Mouse (Mus musculus): Measurements from ENCODE around the gene 4933427D14Rik. TPM values are rescaled to one million over a fixed set of nuclear protein-coding genes. Genes with fewer than 3 reads are reported as not detected.
"Not testable (repeated sequence)": the region's sequence is repeated elsewhere in the genome, so short reads cannot be mapped to it uniquely, and the experiment has no call there.

Gene 4933427D14Rik
- polyA plus RNA-seq, 1 experiment from 2014 or later = 11.7 TPM

GRCm38 (mm10) chr11:72174721-72175120 is 32.5 kb downstream of the 4933427D14Rik start:
- no peaks in the 10 kb centered on the region for H3K9me3 ChIP-seq (ENCODE audit: low read length)
- no peak overlapping the region for H3K4me3 ChIP-seq (ENCODE audit: low read length)
- H3K4me1 ChIP-seq (ENCODE audit: insufficient read depth, low read length) = no peaks in the 10 kb centered on the region
- no peak overlapping the region for H3K9ac ChIP-seq (replicated peaks; ENCODE audit: low read length)
- peaks cover 35% of the 10 kb centered on the region for H3K36me3 ChIP-seq (ENCODE audit: insufficient read depth, low read length)
- whole genome bisulfite sequencing = 94% methylated on average over 6 of the region's 6 CpGs
- ATAC-seq (ENCODE audit: low FRiP score, low TSS enrichment) = no peak
- H3K4me2 ChIP-seq (replicated peaks; ENCODE audit: low read depth, low read length) = no peak overlapping the region
- no peak overlapping the region for H3K27ac ChIP-seq (ENCODE audit: low read length)
- no peaks in the 10 kb centered on the region for H3K27me3 ChIP-seq (ENCODE audit: insufficient read depth, low read length)

GRCm38 (mm10) chr11:72173506-72173905 is 33.8 kb downstream of the 4933427D14Rik start:
- 84% methylated on average over 5 of the region's 5 CpGs for WGBS

GRCm38 (mm10) chr11:72171906-72172305 is 35.4 kb downstream of the 4933427D14Rik start:
- not testable (repeated sequence) for H3K4me2 ChIP-seq (replicated peaks; ENCODE audit: low read depth, low read length); H3K4me1 ChIP-seq (ENCODE audit: insufficient read depth, low read length); H3K9me3 ChIP-seq (ENCODE audit: low read length); H3K27ac ChIP-seq (ENCODE audit: low read length); ATAC-seq (ENCODE audit: low FRiP score, low TSS enrichment); H3K27me3 ChIP-seq (ENCODE audit: insufficient read depth, low read length); H3K4me3 ChIP-seq (ENCODE audit: low read length); H3K9ac ChIP-seq (replicated peaks; ENCODE audit: low read length)
- WGBS = 57% methylated on average over 4 of the region's 4 CpGs
- peaks cover 42% of the 10 kb centered on the region for H3K36me3 ChIP-seq (ENCODE audit: insufficient read depth, low read length)

More at GRCm38 (mm10) chr11:72173506-72173905, 33.8 kb downstream of the 4933427D14Rik start:
- no peaks in the 10 kb centered on the region for H3K27me3 ChIP-seq (ENCODE audit: insufficient read depth, low read length)
- H3K4me3 ChIP-seq (ENCODE audit: low read length) = no peak overlapping the region
- no peak overlapping the region for H3K27ac ChIP-seq (ENCODE audit: low read length)
- H3K9me3 ChIP-seq (ENCODE audit: low read length) = no peaks in the 10 kb centered on the region
- H3K36me3 ChIP-seq (ENCODE audit: insufficient read depth, low read length) = peaks cover 45% of the 10 kb centered on the region
- no peaks in the 10 kb centered on the region for H3K4me1 ChIP-seq (ENCODE audit: insufficient read depth, low read length)
- ATAC-seq (ENCODE audit: low FRiP score, low TSS enrichment) = no peak
- H3K4me2 ChIP-seq (replicated peaks; ENCODE audit: low read depth, low read length) = no peak overlapping the region
- no peak overlapping the region for H3K9ac ChIP-seq (replicated peaks; ENCODE audit: low read length)

GRCm38 (mm10) chr11:72169871-72170270 is 37.4 kb downstream of the 4933427D14Rik start:
- Histone ChIP-seq H3K27ac (ENCODE audit: low read length) (no peak overlapping the region), H3K4me1 (ENCODE audit: insufficient read depth, low read length) (no peaks in the 10 kb centered on the region), H3K9me3 (ENCODE audit: low read length) (no peaks in the 10 kb centered on the region), H3K9ac (replicated peaks; ENCODE audit: low read length) (no peak overlapping the region), H3K27me3 (ENCODE audit: insufficient read depth, low read length) (no peaks in the 10 kb centered on the region), H3K4me3 (ENCODE audit: low read length) (no peak overlapping the region), H3K36me3 (ENCODE audit: insufficient read depth, low read length) (peaks cover 47% of the 10 kb centered on the region), H3K4me2 (replicated peaks; ENCODE audit: low read depth, low read length) (no peak overlapping the region)
- 70% methylated on average over 4 of the region's 4 CpGs for WGBS
- no peak for ATAC-seq (ENCODE audit: low FRiP score, low TSS enrichment)

- H3K9ac ChIP-seq (replicated peaks; ENCODE audit: low read length) = no peak overlapping the region
- WGBS = 76% methylated on average over 2 of the region's 2 CpGs
Observed at GRCm38 (mm10) chr11:72163198-72163597, 44.1 kb downstream of the 4933427D14Rik start.

GRCm38 (mm10) chr11:72156624-72157023 is 50.6 kb downstream of the 4933427D14Rik start:
- WGBS = 68% methylated on average over 2 of the region's 2 CpGs
- H3K27me3 ChIP-seq (ENCODE audit: insufficient read depth, low read length) = no peaks in the 10 kb centered on the region
- peaks cover 2% of the 10 kb centered on the region; the same call in 1 of the 2 replicates for H3K4me1 ChIP-seq (ENCODE audit: insufficient read depth, low read length)
- no peak overlapping the region for H3K27ac ChIP-seq (ENCODE audit: low read length)
- no peak overlapping the region for H3K9ac ChIP-seq (replicated peaks; ENCODE audit: low read length)
- no peak; the same call in 1 of the 2 replicates for ATAC-seq (ENCODE audit: low FRiP score, low TSS enrichment)
- H3K4me2 ChIP-seq (replicated peaks; ENCODE audit: low read depth, low read length) = no peak overlapping the region
- H3K4me3 ChIP-seq (ENCODE audit: low read length) = no peak overlapping the region
- H3K36me3 ChIP-seq (ENCODE audit: insufficient read depth, low read length) = peaks cover 22% of the 10 kb centered on the region
- no peaks in the 10 kb centered on the region for H3K9me3 ChIP-seq (ENCODE audit: low read length)

More at GRCm38 (mm10) chr11:72163198-72163597, 44.1 kb downstream of the 4933427D14Rik start:
- H3K4me3 ChIP-seq (ENCODE audit: low read length) = no peak overlapping the region
- no peaks in the 10 kb centered on the region for H3K9me3 ChIP-seq (ENCODE audit: low read length)
- ATAC-seq (ENCODE audit: low FRiP score, low TSS enrichment) = no peak
- H3K36me3 ChIP-seq (ENCODE audit: insufficient read depth, low read length) = peaks cover 45% of the 10 kb centered on the region
- H3K27ac ChIP-seq (ENCODE audit: low read length) = no peak overlapping the region
- H3K4me2 ChIP-seq (replicated peaks; ENCODE audit: low read depth, low read length) = no peak overlapping the region
- no peaks in the 10 kb centered on the region for H3K27me3 ChIP-seq (ENCODE audit: insufficient read depth, low read length)
- no peaks in the 10 kb centered on the region for H3K4me1 ChIP-seq (ENCODE audit: insufficient read depth, low read length)

GRCm38 (mm10) chr11:72155981-72156428 is 51.3 kb downstream of the 4933427D14Rik start:
- 90% methylated on average over 4 of the region's 4 CpGs for WGBS
- peaks cover 8% of the 10 kb centered on the region for H3K4me1 ChIP-seq (ENCODE audit: insufficient read depth, low read length)
- no peak overlapping the region for H3K4me2 ChIP-seq (replicated peaks; ENCODE audit: low read depth, low read length)

GRCm38 (mm10) chr11:72155186-72155980 is 51.9 kb downstream of the 4933427D14Rik start:
- Histone ChIP-seq H3K4me1 (ENCODE audit: insufficient read depth, low read length) (peaks cover 8% of the 10 kb centered on the region), H3K4me3 (ENCODE audit: low read length) (no peak overlapping the region), H3K27ac (ENCODE audit: low read length) (no peak overlapping the region), H3K9me3 (ENCODE audit: low read length) (no peaks in the 10 kb centered on the region), H3K4me2 (replicated peaks; ENCODE audit: low read depth, low read length) (no peak overlapping the region), H3K27me3 (ENCODE audit: insufficient read depth, low read length) (no peaks in the 10 kb centered on the region), H3K9ac (replicated peaks; ENCODE audit: low read length) (no peak overlapping the region), H3K36me3 (ENCODE audit: insufficient read depth, low read length) (peaks cover 22% of the 10 kb centered on the region)
- WGBS = 84% methylated on average over 11 of the region's 11 CpGs
- ATAC-seq (ENCODE audit: low FRiP score, low TSS enrichment) = no peak

More at GRCm38 (mm10) chr11:72155981-72156428, 51.3 kb downstream of the 4933427D14Rik start:
- H3K36me3 ChIP-seq (ENCODE audit: insufficient read depth, low read length) = peaks cover 22% of the 10 kb centered on the region
- H3K4me3 ChIP-seq (ENCODE audit: low read length) = no peak overlapping the region
- no peak overlapping the region for H3K27ac ChIP-seq (ENCODE audit: low read length)
- H3K9me3 ChIP-seq (ENCODE audit: low read length) = no peaks in the 10 kb centered on the region
- H3K9ac ChIP-seq (replicated peaks; ENCODE audit: low read length) = no peak overlapping the region
- ATAC-seq (ENCODE audit: low FRiP score, low TSS enrichment) = no peak
- H3K27me3 ChIP-seq (ENCODE audit: insufficient read depth, low read length) = no peaks in the 10 kb centered on the region

- peaks cover 13% of the 10 kb centered on the region; the same call in 1 of the 2 replicates for H3K36me3 ChIP-seq (ENCODE audit: insufficient read depth, low read length)
- no peak overlapping the region for H3K4me3 ChIP-seq (ENCODE audit: low read length)
- no peak overlapping the region for H3K9ac ChIP-seq (replicated peaks; ENCODE audit: low read length)
- H3K9me3 ChIP-seq (ENCODE audit: low read length) = no peaks in the 10 kb centered on the region
- peak; percentile 62; the same call in 1 of the 2 replicates for ATAC-seq (ENCODE audit: low FRiP score, low TSS enrichment)
- no peak overlapping the region for H3K4me2 ChIP-seq (replicated peaks; ENCODE audit: low read depth, low read length)
- H3K4me1 ChIP-seq (ENCODE audit: insufficient read depth, low read length) = peaks cover 8% of the 10 kb centered on the region
- peak overlapping the region; percentile 57 for H3K27ac ChIP-seq (ENCODE audit: low read length)
- WGBS = 69% methylated on average over 12 of the region's 12 CpGs
- H3K27me3 ChIP-seq (ENCODE audit: insufficient read depth, low read length) = no peaks in the 10 kb centered on the region
Observed at GRCm38 (mm10) chr11:72153122-72153862, 54.0 kb downstream of the 4933427D14Rik start.
